Mouse (Mus musculus) cerebellum, postnatal 25 days (tissue): Measurements from ENCODE around the gene Ascl1.

Source experiments
- DNase-seq, 2 experiments: peaks; one replicate each; pipeline ENCODE4 v3.0.0; 2021; ENCODE audit warnings: mixed read lengths in 2 of 2

The Ascl1 gene

GRCm38 (mm10) chr10:87493576-87493975, at the start of gene Ascl1:
Gene Ascl1 (minus strand): TSS chr10:87493660.
- DNase-seq = peak in 1 of 2 experiments; percentile 15

DNA sequence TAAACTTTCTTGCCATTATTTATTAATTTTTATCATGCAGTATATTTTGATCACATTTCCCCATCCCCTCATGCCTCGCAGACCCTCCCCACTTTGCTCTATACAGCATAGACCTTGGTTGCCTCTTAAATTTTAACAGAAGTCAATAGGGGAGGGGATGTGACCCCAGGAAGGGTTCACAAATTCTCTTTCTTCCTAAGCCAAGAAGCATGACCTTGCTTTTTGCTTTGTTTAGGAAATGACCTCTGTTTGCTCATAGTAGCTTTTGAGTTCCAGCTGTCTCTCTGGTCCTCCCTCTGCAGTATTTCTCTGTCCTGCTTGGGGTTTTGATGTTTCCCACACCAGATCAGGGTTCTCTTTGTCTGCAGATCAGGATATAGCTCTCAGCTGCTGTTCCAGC, 40.7 kb upstream of the Ascl1 start:
- DNase-seq = no peak

- no peak for DNase-seq
These were observed 28.2 kb upstream of the Ascl1 start, which contains the start of gene Pah for GRCm38 (mm10) chr10:87521646-87522045. Gene Pah (plus strand): TSS chr10:87521795.

- no peak for DNase-seq
These were observed 27.1 kb upstream of the Ascl1 start for GRCm38 (mm10) chr10:87520401-87521116.

DNA sequence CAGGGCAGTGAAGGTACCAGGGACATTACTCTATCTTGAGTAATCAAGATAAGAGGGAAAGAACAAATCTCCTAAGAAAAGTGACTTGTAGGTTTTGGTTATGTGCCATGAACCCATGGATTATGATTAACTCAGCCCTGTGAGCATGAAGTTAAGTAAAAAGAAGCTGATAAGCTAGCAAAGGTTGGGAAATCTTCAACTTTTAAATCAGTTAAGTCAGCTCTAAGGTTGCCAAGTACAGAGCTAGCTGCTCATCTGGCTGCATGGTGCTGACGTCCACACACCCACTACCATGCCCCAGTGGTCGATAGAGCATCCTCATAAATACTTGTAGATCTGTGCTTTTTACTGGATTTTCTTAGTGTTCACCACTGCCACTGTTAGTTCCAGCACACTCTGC, 25.1 kb upstream of the Ascl1 start:
- DNase-seq = no peak

DNA sequence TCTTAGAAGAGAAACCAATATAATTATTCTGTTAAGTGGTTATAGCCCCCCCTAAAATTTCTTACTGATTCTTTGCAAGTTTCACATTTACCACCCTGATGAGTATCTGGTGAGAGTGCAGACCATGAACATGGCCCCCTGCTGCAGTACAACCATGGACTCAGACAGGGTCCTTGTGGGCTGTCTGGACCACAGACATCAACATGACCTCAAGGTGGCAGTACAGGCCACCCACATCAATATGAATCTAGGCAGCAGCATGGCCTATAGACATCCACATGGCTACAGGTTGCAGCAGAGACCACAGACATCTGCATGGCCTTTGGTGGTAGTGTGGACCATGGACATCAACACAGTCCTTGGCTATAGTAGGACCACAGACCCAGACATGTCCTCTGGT, 19.6 kb upstream of the Ascl1 start:
- no peak for DNase-seq

- no peak for DNase-seq
These were observed 15.1 kb upstream of the Ascl1 start for GRCm38 (mm10) chr10:87508581-87508980.

DNA sequence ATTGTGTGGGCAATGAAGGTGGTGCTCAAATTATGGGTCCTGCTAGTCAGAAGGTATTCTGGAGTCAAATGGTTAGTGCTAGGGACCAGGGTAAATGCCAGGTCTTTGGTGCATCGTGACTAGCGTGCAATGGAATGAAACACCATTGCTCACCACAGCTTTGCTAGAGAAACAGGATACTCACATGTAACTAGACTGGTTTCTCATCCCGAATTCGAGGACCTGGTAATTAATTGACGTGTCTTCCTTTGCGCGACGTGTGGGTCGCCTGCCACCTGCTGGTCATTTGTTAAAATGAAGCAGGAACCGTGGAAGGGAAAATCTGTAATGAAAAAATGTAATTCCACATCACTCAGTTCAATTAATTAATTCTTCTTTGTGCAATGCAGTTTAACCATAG, 10.5 kb upstream of the Ascl1 start:
- DNase-seq = peak; percentile 53 to 76

DNA sequence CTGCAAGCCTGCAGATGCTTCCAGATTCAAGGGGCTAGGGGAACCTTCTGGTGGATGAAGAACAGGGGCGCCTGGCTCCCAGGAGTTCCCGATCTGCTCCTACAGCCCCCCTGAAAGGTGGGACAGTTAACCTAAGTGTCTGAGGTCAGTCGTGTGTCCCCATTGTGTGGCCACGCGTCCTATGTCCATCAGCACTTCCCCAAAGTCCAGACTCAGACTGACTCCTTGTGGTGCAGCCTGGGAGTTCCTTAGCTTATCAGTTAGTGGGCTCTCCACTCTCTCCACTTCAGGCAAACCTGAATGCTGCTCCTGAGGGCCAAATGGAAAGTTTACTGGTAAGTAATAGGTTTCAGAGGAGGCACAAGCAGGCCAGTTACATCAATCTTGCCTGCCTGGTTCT, 8.8 kb upstream of the Ascl1 start:
- no peak for DNase-seq

- no peak for DNase-seq
These were observed 8.2 kb upstream of the Ascl1 start for GRCm38 (mm10) chr10:87501659-87502042.

- DNase-seq = no peak
These were observed 7.6 kb upstream of the Ascl1 start for GRCm38 (mm10) chr10:87500926-87501658.

DNA sequence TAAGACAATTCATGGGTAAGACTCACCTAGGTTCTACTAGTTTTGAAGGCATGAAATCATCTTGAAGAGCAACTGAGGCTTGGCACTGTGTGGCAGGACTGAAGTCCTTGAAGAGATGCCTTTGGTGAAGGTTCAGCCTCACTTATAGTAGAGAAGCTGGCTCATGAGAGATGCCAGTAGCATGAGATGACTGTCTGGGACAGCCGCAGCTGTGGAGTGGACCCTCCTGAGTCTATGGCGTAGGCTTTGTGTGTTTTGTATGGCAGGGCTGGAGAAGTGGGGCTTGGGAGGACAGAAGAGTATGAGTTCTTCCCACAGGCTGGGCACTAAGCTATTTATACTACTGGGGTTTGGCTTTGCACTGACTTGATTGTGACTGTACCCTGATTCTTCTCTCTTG, 3.6 kb upstream of the Ascl1 start:
- no peak for DNase-seq

DNA sequence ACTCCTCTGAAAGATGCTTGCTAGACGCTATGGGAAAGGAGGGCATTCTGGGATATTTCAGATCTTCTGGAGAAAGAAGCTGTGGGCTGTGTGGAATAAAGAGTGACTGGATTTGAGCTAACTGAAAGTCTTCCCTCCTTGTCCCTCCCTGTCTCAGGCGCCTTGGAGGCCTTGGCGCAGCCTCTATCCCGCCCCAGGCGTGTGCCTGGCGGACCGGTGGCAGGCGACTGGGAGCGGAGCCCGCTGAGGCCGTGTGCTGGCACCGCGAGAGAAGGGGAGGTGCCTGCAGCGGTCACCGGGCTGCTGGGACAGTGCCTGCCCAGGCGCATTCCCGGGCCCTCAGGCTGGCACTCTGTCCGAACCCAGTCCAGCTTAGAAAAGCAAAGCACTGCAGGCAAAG, 1.1 kb upstream of the Ascl1 start:
- peak; percentile 38 to 54 for DNase-seq

DNA sequence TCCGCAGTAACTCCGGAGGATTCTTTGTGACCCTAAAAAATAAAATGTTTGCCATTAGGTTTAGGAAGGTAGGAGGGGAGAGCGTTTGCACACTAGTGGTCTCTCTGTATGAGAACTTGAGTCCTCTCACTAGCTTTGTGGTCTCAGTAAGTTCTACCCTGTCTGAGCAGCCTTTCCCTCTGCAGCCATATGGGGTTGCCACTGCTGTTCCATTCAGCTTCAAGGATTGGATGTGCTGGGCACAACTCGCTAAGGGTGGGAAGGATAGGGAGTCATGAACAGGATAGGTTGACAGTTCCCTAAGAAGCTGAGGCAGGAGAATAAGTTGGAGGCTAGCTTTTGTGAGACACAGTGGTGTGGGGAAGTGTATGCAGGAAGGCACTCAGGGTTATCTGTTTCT, 716 bp upstream of the Ascl1 start:
- no peak for DNase-seq

DNA sequence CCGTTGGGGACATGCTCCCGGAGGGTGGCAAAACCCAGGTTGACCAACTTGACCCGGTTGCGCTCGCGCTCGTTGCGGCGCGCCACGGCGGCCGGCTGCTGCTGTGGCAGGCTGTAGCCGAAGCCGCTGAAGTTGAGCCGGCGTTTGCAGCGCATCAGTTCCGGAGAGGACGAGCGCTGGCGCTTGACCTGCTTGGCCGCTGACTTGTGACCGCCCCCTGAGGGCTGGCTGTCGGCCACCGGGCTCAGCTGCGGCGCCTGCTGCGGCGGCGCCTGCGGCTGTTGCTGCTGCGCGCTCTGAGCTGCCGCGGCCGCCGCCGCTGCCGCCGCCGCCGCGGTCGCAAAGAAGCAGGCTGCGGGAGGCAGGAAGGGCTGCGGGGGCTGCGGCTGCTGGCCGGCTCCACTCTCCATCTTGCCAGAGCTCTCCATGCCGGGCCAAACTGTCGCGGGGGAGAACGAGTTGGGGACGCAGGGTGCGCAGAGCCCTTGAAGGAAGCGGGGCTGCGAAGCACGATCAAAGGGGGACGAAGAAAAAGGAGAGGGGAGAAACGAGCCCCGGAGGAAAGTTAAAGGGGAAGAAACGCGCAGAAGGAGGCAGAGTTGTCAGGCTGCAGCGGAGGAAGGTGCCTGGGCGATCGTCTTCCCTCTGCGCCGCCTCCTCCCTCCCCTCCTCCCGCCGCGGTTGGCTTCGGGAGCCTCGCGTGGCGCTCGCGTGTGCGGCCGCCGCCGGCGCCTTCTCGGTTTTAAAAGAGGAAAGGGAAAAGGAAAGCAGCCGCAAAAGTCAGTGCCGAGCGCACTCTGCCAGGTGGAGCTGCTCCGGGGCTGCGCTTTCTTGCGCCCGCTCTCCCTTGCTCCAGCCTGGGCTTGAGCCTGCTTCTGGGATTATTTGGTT, 554 bp downstream of the Ascl1 start:
- DNase-seq = peak; percentile 35 to 56

DNA sequence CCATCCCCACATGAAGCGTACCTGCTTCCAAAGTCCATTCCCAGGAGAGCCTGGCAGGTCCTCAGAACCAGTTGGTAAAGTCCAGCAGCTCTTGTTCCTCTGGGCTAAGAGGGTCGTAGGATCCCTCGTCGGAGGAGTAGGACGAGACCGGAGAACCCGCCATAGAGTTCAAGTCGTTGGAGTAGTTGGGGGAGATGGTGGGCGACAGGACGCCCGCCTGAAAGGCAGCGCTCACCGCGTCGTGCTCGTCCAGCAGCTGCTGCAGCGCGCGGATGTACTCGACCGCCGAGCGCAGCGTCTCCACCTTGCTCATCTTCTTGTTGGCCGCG, 1.2 kb downstream of the Ascl1 start:
- no peak for DNase-seq

DNA sequence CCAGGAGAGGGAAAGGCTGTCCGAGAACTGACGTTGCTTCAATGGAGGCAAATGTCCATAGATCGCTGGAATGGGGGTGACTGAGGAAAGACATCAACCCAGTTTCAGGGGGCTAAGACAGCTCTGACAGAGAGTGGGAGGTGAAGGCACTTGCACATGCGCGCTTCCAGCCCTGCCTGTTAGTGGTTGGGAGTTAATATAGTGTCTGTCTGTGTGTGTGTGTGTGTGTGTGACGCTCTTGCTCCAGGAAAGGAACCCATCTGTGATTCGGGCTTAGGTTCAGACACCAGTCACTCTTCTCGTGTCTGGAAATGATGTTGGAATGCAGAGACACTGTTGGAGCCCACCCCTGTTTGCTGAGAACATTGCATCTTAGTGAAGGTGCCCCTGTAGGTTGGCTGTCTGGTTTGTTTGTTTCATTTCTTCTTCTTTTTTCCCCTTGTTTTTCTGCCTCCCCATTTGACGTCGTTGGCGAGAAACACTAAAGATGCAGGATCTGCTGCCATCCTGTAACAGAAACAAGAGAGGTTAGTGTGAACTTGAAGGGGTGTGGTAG, 1.9 kb downstream of the Ascl1 start:
- DNase-seq = no peak

GRCm38 (mm10) chr10:87490328-87490727, 3.1 kb downstream of the Ascl1 start:
- DNase-seq = no peak

- peak in 1 of 2 experiments; percentile 18 for DNase-seq
These were observed 4.0 kb downstream of the Ascl1 start for GRCm38 (mm10) chr10:87489246-87490009.

DNA sequence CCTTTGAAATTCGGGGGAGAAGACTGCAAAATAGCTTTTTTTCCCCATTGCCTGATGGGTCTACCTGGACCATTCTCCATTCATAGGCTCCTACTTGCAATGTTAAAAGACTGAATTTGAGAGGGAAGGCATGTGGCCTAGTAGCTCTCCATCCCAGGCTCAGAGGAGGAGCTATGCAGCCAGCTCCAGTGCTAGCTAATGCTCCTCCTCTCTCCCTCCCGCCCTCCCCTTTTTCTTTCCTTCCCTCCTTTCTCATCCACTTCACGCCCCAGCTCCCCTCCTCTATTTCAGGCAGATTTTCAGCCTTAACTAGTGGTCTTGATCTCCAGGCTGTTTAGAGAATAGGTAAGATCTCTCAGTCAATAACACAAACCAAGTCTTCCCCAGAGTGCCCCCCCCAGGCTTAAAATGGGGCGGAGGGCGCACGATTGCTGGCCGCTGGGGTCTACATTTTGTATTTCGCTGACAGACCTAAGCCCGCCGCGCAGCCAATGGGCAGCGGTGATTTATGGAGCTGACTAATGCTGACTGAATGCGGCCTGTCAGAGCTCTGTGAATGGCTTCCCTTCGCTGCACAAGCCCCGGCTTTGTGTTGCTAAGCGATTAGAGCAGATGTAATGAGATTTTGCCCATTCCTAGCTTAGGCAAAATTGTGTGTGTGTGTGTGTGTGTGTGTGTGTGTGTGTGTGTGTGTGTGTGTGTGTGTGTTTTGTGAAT, 4.9 kb downstream of the Ascl1 start:
- DNase-seq = no peak

DNA sequence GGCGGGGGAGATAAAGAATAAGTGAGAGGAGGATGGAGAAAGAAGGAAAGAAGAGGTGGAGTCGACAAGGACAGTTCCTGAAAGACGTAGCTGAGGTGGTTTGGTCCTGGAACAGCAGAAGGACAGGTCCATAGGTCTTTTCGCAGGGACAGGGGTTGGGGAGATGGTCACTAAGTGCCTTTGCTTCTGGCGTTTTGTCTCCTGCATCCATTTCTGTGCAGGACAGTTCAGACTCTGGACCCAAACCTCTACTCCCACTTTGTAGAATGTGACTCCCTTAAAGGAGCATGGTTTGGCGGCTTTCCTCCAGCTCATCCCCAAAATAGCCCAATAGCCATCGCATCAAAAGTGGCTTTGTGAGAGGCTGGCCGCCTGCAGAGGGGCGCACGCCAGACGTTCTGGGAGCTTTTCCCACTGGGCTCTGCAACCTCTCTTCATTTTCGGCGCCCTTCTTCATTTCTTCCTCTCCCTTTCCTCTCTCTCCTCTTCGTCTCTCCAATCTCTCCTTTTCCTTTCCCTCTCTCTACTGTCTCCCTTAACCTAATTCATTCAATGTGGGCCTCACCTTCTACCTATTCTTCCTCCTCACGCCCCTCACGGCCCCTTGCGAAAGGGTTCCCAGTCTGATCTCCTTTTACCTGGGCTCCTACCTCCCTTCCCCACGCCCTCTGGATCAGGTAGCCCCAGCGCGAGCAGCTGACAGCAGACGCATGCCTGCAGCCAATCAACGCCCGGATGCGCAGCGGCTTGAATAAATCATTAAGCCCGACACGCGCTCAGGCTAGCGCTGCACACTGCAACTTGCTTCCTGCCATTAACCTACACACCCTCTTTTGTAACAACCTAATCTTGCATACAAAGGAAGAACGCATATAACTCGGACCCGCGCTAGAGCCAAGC, 7.5 kb downstream of the Ascl1 start:
- DNase-seq = peak; percentile 18 to 52
